Mouse (Mus musculus) heart, adult 2 months (tissue): ENCODE measurements at regions not wholly inside any gene's neighbourhood (a gene's known extent, or its start where the extent isn't known, plus 50 kb on each side); places are given as distances from the start of the nearest gene placed in this dataset.
A peak's percentile ranks its signal among the peaks of the same experiment; 100 is the strongest.

Experiments used
- DNase-seq, 2 experiments: peaks; one replicate each; pipeline ENCODE4 v3.0.0; 2021
- H3K27ac ChIP-seq: fragments of 200-600 bp; 2 replicates; pipeline ENCODE4 v1.8.1; 2022
- H3K27me3 ChIP-seq: fragments of 200-500 bp; 2 replicates; pipeline ENCODE4 v1.6.1; 2012; ENCODE audit warnings: mild to moderate bottlenecking, low read length, inconsistent platforms, mixed read lengths; ENCODE audit not compliant: control insufficient read depth, insufficient read depth
- H3K36me3 ChIP-seq: fragments of 200-500 bp; 2 replicates; pipeline ENCODE4 v1.6.1; 2012; ENCODE audit warnings: low read length, inconsistent platforms; ENCODE audit not compliant: control insufficient read depth, insufficient read depth
- H3K4me1 ChIP-seq: fragments of 200-500 bp; 2 replicates; pipeline ENCODE4 v1.6.1; 2011; ENCODE audit warnings: low read length; ENCODE audit not compliant: control insufficient read depth, insufficient read depth
- H3K4me3 ChIP-seq: fragments of 200-600 bp; 2 replicates; pipeline ENCODE4 v1.8.1; 2022
- H3K79me2 ChIP-seq: fragments of 200-500 bp; replicated peaks from 2 replicates; pipeline ENCODE4 v1.6.1; 2012; ENCODE audit warnings: mild to moderate bottlenecking, inconsistent platforms, low read length, moderate library complexity, mixed read lengths; ENCODE audit not compliant: control insufficient read depth, insufficient read depth
- H3K9ac ChIP-seq: fragments of 200-500 bp; 2 replicates; pipeline ENCODE4 v1.6.1; 2012; ENCODE audit warnings: low read depth, mild to moderate bottlenecking, control low read depth, inconsistent platforms, low read length, mixed read lengths
- CTCF ChIP-seq: fragments of 200-600 bp; IDR thresholded peaks from 2 replicates; pipeline ENCODE4 v1.8.1; 2022; ENCODE audit warnings: antibody characterized with exemption, mild to moderate bottlenecking, moderate library complexity
- EP300 ChIP-seq: fragments of 200-500 bp; IDR thresholded peaks from 2 replicates; pipeline ENCODE4 v1.6.1; 2011; ENCODE audit warnings: low read depth, low read length, control low read depth; ENCODE audit not compliant: insufficient read depth
- POLR2A ChIP-seq: fragments of 200-500 bp; IDR thresholded peaks from 2 replicates; pipeline ENCODE4 v1.6.1; 2011; ENCODE audit warnings: mild to moderate bottlenecking, low read depth, low read length, control low read depth; ENCODE audit not compliant: insufficient read depth
- WGBS: fragments of 180-500 bp; shearing (Covaris S2); methylation state at CpG from one replicate; pipeline ENCODE4 v1.1.7; 2018; 5-methylcytosine and 5-hydroxymethylcytosine counted together
- intact Hi-C: fragments of 180-260 bp; cut with DNase I; formaldehyde crosslinking; loops from one replicate; pipeline ENCODE4 v1.15.1; 2025

GRCm38 (mm10) chr4:127444056-127444455 lies 86.1 kb upstream of the Gjb5 start:
- 83% methylated on average over 1 of the region's 1 CpGs for WGBS
- Histone ChIP-seq H3K79me2 (no peaks in the 10 kb centered on the region), H3K9ac (no peak overlapping the region), H3K36me3 (no peaks in the 10 kb centered on the region), H3K27me3 (no peaks in the 10 kb centered on the region), H3K4me1 (no peaks in the 10 kb centered on the region), H3K4me3 (no peak overlapping the region), H3K27ac (no peak overlapping the region)
- intact Hi-C loops: no loop called here
- TF ChIP-seq POLR2A (no peak), EP300 (no peak), CTCF (no peak)
- DNase-seq: no peak

- no peak overlapping the region for H3K9ac ChIP-seq
- no peak for DNase-seq
- H3K27me3 ChIP-seq: no peaks in the 10 kb centered on the region
- intact Hi-C loops: no loop called here
- no peaks in the 10 kb centered on the region for H3K4me1 ChIP-seq
- no peak overlapping the region for H3K27ac ChIP-seq
- no peaks in the 10 kb centered on the region for H3K79me2 ChIP-seq
- H3K4me3 ChIP-seq: no peak overlapping the region
- 80% methylated on average over 4 of the region's 4 CpGs for WGBS
- TF ChIP-seq EP300 (no peak), CTCF (no peak), POLR2A (no peak)
- no peaks in the 10 kb centered on the region for H3K36me3 ChIP-seq
Measured at GRCm38 (mm10) chr4:127442001-127442400, 84.0 kb upstream of the Gjb5 start.

- no peak overlapping the region for H3K4me3 ChIP-seq
- no peak for TF ChIP-seq POLR2A
- TF ChIP-seq EP300: no peak
- TF ChIP-seq CTCF: no peak
Measured at GRCm38 (mm10) chr4:127440602-127441001, 82.6 kb upstream of the Gjb5 start.

GRCm38 (mm10) chr4:127435076-127435475 lies 77.1 kb upstream of the Gjb5 start:
- TF ChIP-seq CTCF: peak; percentile 81
- TF ChIP-seq EP300: no peak
- no peak overlapping the region for H3K4me3 ChIP-seq
- no peaks in the 10 kb centered on the region for H3K79me2 ChIP-seq
- DNase-seq: peak; percentile 32 to 66
- H3K9ac ChIP-seq: no peak overlapping the region
- WGBS: 6% methylated on average over 8 of the region's 8 CpGs
- no peaks in the 10 kb centered on the region for H3K4me1 ChIP-seq
- intact Hi-C loops: loop anchor here (1.0 kb wide), 1 partner anchor 67 kb away; no protein-coding TSS in a partner anchor
- no peaks in the 10 kb centered on the region for H3K27me3 ChIP-seq
- H3K27ac ChIP-seq: no peak overlapping the region
- H3K36me3 ChIP-seq: no peaks in the 10 kb centered on the region

More at GRCm38 (mm10) chr4:127440602-127441001, 82.6 kb upstream of the Gjb5 start:
- intact Hi-C loops: no loop called here
- Histone ChIP-seq H3K36me3 (no peaks in the 10 kb centered on the region), H3K9ac (no peak overlapping the region), H3K27ac (no peak overlapping the region), H3K79me2 (no peaks in the 10 kb centered on the region), H3K27me3 (no peaks in the 10 kb centered on the region), H3K4me1 (no peaks in the 10 kb centered on the region)
- no peak for DNase-seq
- WGBS: 70% methylated on average over 7 of the region's 7 CpGs

- TF ChIP-seq POLR2A (no peak), CTCF (no peak), EP300 (no peak)
- Histone ChIP-seq H3K4me1 (no peaks in the 10 kb centered on the region), H3K36me3 (no peaks in the 10 kb centered on the region), H3K9ac (no peak overlapping the region), H3K27ac (no peak overlapping the region), H3K27me3 (no peaks in the 10 kb centered on the region), H3K4me3 (no peak overlapping the region), H3K79me2 (no peaks in the 10 kb centered on the region)
- WGBS: 7% methylated on average over 1 of the region's 1 CpGs
- intact Hi-C loops: no loop called here
- DNase-seq: no peak
Measured at GRCm38 (mm10) chr4:127430237-127430636, 72.3 kb upstream of the Gjb5 start.

GRCm38 (mm10) chr4:127429748-127430147 lies 71.8 kb upstream of the Gjb5 start:
- H3K4me3 ChIP-seq: no peak overlapping the region
- no peak overlapping the region for H3K27ac ChIP-seq
- H3K27me3 ChIP-seq: no peaks in the 10 kb centered on the region
- no peaks in the 10 kb centered on the region for H3K36me3 ChIP-seq
- no peaks in the 10 kb centered on the region for H3K79me2 ChIP-seq
- WGBS: 42% methylated on average over 1 of the region's 1 CpGs
- DNase-seq: no peak
- TF ChIP-seq POLR2A (no peak), CTCF (no peak), EP300 (no peak)
- intact Hi-C loops: no loop called here
- H3K9ac ChIP-seq: no peak overlapping the region
- no peaks in the 10 kb centered on the region for H3K4me1 ChIP-seq

- Histone ChIP-seq H3K36me3 (no peaks in the 10 kb centered on the region), H3K27ac (no peak overlapping the region), H3K4me3 (no peak overlapping the region), H3K79me2 (no peaks in the 10 kb centered on the region), H3K4me1 (no peaks in the 10 kb centered on the region), H3K9ac (no peak overlapping the region), H3K27me3 (no peaks in the 10 kb centered on the region)
- DNase-seq: peak in 1 of 2 experiments; percentile 21
- intact Hi-C loops: no loop called here
- 55% methylated on average over 7 of the region's 7 CpGs for WGBS
- TF ChIP-seq POLR2A: no peak
- TF ChIP-seq CTCF: no peak
- TF ChIP-seq EP300: no peak
Measured at GRCm38 (mm10) chr4:127423855-127424254, 65.9 kb upstream of the Gjb5 start.
